Mouse (Mus musculus): ENCODE results near the gene Ache. TPM values are rescaled to one million over a fixed set of nuclear protein-coding genes. Genes with fewer than 3 reads are reported as not detected.

Ache gene
- polyA plus RNA-seq, 1 experiment from 2014 or later = 69.9 TPM

DNA sequence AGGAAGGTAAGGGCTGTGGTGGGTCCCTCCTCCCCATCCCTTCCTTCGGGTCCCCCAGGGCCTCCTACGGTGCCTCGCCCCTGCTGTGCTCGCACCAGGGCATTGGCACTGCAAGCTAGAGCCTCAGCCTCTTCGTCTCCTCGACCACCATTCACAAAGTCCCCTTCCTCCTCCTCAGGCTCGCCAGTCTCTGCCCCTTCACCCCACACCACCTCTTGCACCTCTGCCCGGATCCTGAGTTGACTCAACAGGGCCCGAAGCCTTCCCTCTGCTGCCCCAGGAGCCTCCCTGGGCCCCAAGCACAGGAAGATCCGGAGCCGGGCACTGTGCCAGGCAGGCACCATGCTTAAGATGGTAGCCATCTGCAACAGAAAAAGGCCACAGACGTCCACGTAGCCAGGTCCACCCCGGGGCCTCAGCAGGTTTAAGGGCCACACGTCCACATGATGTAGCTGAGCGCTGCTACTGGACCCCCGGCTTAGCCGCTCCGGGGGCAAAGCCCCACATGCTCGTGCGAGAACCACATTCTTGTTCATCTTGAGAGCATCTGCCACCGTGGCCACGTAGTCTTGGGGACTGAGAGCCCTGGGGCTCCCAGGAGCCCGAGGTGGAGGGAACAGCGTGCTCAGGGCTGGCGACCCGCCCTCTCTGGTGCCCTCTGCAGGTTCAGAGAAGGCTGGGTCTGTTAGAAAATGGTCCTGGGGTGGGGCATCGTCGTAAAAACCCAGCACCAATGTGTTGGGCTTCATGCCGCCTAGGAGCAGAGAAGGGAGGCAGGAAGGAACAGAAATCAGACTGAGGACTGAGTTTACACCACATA lies 28.0 kb downstream of the Ache start:
- WGBS = 44% methylated on average over 30 of the region's 30 CpGs
- ATAC-seq (ENCODE audit: low FRiP score, low read depth) = peak; percentile 15; the same call in 1 of the 2 replicates
- Histone ChIP-seq H3K4me2 (no peak overlapping the region), H3K4me1 (replicated peaks) (peaks cover 28% of the 10 kb centered on the region), H3K36me3 (peaks cover 13% of the 10 kb centered on the region; the same call in 1 of the 2 replicates), H3K9ac (no peak overlapping the region), H3K4me3 (no peak overlapping the region), H3K27ac (replicated peaks) (no peak overlapping the region), H3K27me3 (no peaks in the 10 kb centered on the region), H3K9me3 (no peaks in the 10 kb centered on the region)

DNA sequence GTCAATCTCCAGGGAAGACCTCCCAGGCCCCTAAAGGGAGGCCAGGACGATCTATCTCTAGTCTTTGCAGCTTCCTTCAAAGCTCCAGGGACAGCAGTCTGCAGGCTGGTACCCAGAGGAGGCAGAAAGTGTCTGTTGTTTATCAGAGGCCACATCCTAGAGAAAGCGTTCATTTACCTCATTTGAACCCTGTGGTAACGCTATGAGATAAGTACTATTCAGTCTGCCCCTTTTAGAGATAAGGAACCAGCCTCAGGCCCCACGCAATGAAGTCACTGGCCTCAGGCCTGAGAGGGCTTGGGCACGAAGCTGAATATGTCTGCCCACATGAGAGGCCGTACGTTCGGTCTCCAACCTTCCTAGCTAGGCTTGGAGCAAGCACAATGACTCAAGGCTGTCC lies 30.0 kb downstream of the Ache start:
- no peak overlapping the region for H3K4me3 ChIP-seq
- H3K9ac ChIP-seq = no peak overlapping the region
- H3K9me3 ChIP-seq = no peaks in the 10 kb centered on the region
- H3K36me3 ChIP-seq = peaks cover 25% of the 10 kb centered on the region
- no peaks in the 10 kb centered on the region for H3K27me3 ChIP-seq
- WGBS = 89% methylated on average over 8 of the region's 8 CpGs
- H3K27ac ChIP-seq (replicated peaks) = no peak overlapping the region
- H3K4me1 ChIP-seq (replicated peaks) = peaks cover 28% of the 10 kb centered on the region
- H3K4me2 ChIP-seq = no peak overlapping the region
- no peak for ATAC-seq (ENCODE audit: low FRiP score, low read depth)

DNA sequence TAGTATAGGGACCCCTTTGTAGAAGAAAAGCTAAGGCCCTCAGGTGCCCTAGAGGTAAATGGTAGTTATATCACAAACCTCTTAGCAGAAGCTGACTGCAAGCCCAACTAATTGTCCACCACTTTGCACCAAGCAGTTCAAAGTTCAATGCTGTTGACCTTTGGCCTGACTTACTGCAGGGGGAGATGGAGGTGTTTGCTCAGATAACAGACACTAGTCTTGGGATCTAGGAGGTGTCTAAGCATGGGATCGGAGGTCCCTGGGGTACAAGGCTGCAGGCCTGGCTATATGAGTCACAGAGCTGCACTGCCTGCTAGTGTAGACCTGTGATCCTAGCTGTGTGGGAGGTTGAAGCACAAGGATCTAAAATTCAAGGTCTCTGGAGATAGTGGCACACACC lies 31.3 kb downstream of the Ache start:
- no peak overlapping the region for H3K4me3 ChIP-seq
- no peaks in the 10 kb centered on the region for H3K27me3 ChIP-seq
- 100% methylated on average over 1 of the region's 1 CpGs for WGBS
- peaks cover 18% of the 10 kb centered on the region for H3K4me1 ChIP-seq (replicated peaks)
- ATAC-seq (ENCODE audit: low FRiP score, low read depth) = no peak
- H3K36me3 ChIP-seq = peaks cover 26% of the 10 kb centered on the region
- no peaks in the 10 kb centered on the region for H3K9me3 ChIP-seq
- no peak overlapping the region for H3K9ac ChIP-seq
- no peak overlapping the region for H3K27ac ChIP-seq (replicated peaks)
- no peak overlapping the region for H3K4me2 ChIP-seq

DNA sequence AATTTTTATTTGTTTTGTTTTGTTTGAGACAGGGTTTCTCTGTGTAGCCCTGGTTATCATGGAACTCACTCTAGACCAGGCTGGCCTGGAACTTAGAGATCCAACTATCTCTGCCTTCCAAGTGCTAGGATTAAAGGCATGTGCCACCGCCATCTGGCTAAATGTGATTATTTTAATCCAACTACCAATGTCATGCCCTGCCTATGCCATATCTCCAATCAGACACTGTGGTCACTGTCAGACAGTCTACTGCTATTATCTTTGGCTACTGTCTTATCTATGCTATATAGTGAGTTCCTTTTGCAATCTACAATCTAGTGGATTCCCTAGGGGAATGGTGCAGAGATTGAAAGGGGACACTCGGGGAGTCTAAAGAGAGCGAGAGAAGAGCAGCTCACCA lies 33.7 kb downstream of the Ache start:
- H3K27ac ChIP-seq (replicated peaks) = no peak overlapping the region
- H3K4me3 ChIP-seq = no peak overlapping the region
- ATAC-seq (ENCODE audit: low FRiP score, low read depth) = no peak
- no peak overlapping the region for H3K9ac ChIP-seq
- no peak overlapping the region for H3K4me2 ChIP-seq
- H3K27me3 ChIP-seq = no peaks in the 10 kb centered on the region
- peaks cover 36% of the 10 kb centered on the region for H3K36me3 ChIP-seq
- no peaks in the 10 kb centered on the region for H3K9me3 ChIP-seq
- WGBS = 95% methylated on average over 3 of the region's 3 CpGs
- no peaks in the 10 kb centered on the region for H3K4me1 ChIP-seq (replicated peaks)

DNA sequence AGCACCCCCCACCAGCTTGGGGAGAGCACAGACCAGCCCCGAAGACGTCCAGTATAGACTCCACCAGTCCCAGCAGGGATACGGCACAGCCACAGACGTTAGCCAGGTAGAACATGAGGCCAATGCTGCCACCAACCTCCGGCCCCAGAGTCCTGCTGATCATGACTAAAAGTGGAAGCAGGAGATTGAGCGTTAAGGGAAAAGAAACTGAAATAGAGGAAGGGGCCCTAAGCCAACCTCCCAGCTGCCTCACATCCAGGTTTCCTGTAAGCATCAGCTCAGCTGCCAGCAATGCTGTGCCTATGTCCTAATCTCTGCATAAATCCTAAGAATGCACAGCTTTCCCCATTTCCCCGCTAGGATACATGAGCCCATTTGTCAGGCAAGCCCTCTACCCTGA lies 43.6 kb downstream of the Ache start:
- no peak overlapping the region for H3K27ac ChIP-seq (replicated peaks)
- H3K27me3 ChIP-seq = no peaks in the 10 kb centered on the region
- no peak overlapping the region for H3K4me3 ChIP-seq
- H3K36me3 ChIP-seq = peaks cover 7% of the 10 kb centered on the region
- no peak overlapping the region for H3K4me2 ChIP-seq
- 90% methylated on average over 7 of the region's 7 CpGs for WGBS
- no peak for ATAC-seq (ENCODE audit: low FRiP score, low read depth)
- no peak overlapping the region for H3K9ac ChIP-seq
- peaks cover 20% of the 10 kb centered on the region for H3K4me1 ChIP-seq (replicated peaks)
- H3K9me3 ChIP-seq = no peaks in the 10 kb centered on the region

DNA sequence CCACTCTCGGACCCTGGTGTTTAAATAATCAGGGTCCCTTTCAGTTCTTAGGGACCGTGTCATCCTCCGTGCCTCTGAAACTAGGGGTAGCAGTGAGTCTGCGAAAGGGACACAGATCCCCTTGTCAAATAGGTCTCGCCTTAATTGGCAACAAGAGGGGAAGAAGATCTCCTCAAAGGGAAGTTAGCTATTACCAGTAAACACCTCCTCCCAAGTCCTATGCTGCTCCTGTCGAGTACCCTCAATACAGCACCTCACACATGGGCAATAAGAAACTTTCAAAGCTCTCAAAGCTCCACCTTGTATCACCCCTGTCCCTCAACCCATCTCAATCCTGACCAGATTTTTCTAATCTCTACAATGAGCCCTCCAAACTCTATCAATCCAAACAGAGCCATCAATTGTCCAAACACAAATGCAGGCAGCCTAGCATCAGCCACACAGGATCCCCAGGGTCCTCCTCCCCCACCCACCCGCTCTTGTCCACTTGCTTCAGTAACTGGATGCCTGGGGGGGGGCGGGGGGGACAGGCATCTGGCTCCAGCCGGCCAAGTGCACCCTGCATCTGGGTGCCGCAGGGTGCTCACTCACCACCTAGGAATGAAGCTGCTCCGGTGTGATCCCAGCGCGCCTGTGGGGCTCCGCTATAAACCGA lies 45.7 kb downstream of the Ache start:
- H3K27me3 ChIP-seq = no peaks in the 10 kb centered on the region
- peak overlapping the region; percentile 87 for H3K9ac ChIP-seq
- peaks cover 27% of the 10 kb centered on the region for H3K4me1 ChIP-seq (replicated peaks)
- H3K4me3 ChIP-seq = peak overlapping the region; percentile 76
- peaks cover under 1% of the 10 kb centered on the region; the same call in 1 of the 2 replicates for H3K36me3 ChIP-seq
- ATAC-seq (ENCODE audit: low FRiP score, low read depth) = peak; percentile 63; the same call in 1 of the 2 replicates
- WGBS = 17% methylated on average over 15 of the region's 15 CpGs
- H3K4me2 ChIP-seq = peak overlapping the region; percentile 99
- peak overlapping the region; percentile 80 for H3K27ac ChIP-seq (replicated peaks)
- H3K9me3 ChIP-seq = no peaks in the 10 kb centered on the region

- Histone ChIP-seq H3K27ac (replicated peaks) (peak within 1 kb of the TSS; percentile 80), H3K4me3 (peak within 1 kb of the TSS; percentile 76), H3K4me1 (replicated peaks) (peaks cover 27% of the 10 kb centered on the region), H3K9ac (peak within 1 kb of the TSS; percentile 87), H3K36me3 (no peaks in the 10 kb centered on the region), H3K4me2 (peak within 1 kb of the TSS; percentile 99), H3K27me3 (no peaks in the 10 kb centered on the region), H3K9me3 (no peaks in the 10 kb centered on the region)
- WGBS = 1% methylated on average over 44 of the region's 44 CpGs
- peak; percentile 92 for ATAC-seq (ENCODE audit: low FRiP score, low read depth)
Measured at GRCm38 (mm10) chr5:137333512-137334174, 46.3 kb downstream of the Ache start, which contains the start of gene Slc12a9. TSS of gene Slc12a9 (minus strand) at chr5:137333597.

- no peaks in the 10 kb centered on the region for H3K36me3 ChIP-seq
- H3K9ac ChIP-seq = no peak overlapping the region
- ATAC-seq (ENCODE audit: low FRiP score, low read depth) = no peak
- peak overlapping the region; percentile 76 for H3K4me3 ChIP-seq
- H3K9me3 ChIP-seq = no peaks in the 10 kb centered on the region
- H3K27me3 ChIP-seq = no peaks in the 10 kb centered on the region
- 56% methylated on average over 10 of the region's 10 CpGs for WGBS
- no peak overlapping the region for H3K27ac ChIP-seq (replicated peaks)
- H3K4me1 ChIP-seq (replicated peaks) = peaks cover 34% of the 10 kb centered on the region
- peak overlapping the region; percentile 99 for H3K4me2 ChIP-seq
Measured at GRCm38 (mm10) chr5:137334317-137334716, 47.0 kb downstream of the Ache start.

GRCm38 (mm10) chr5:137335066-137335465 lies 47.7 kb downstream of the Ache start:
- H3K9me3 ChIP-seq = no peaks in the 10 kb centered on the region
- no peak overlapping the region for H3K4me2 ChIP-seq
- no peak overlapping the region for H3K9ac ChIP-seq
- ATAC-seq (ENCODE audit: low FRiP score, low read depth) = no peak
- 59% methylated on average over 6 of the region's 6 CpGs for WGBS
- no peaks in the 10 kb centered on the region for H3K27me3 ChIP-seq
- H3K36me3 ChIP-seq = no peaks in the 10 kb centered on the region
- H3K4me1 ChIP-seq (replicated peaks) = peaks cover 41% of the 10 kb centered on the region
- no peak overlapping the region for H3K4me3 ChIP-seq
- no peak overlapping the region for H3K27ac ChIP-seq (replicated peaks)

DNA sequence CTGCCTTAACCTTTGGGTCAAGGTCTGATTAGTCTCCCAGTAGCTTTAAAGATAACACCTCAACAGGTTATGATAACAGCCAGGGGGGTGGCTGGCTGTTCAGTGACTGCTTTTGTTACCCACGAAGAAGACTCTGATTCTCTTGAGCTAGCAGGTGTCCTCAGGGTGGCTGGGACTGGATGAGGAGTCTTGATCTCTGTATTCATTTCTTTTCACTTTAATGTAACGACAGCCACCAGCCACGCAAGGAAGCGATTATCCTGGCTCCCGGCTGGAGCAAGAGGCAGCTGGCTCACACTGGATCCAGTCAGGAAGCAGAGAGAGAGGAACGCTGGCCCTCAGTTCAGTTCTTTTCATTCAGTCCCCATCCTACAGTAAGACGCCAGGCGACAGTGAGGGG lies 49.9 kb downstream of the Ache start:
- Histone ChIP-seq H3K27me3 (no peaks in the 10 kb centered on the region), H3K4me2 (no peak overlapping the region), H3K4me3 (no peak overlapping the region), H3K9ac (no peak overlapping the region), H3K4me1 (replicated peaks) (peaks cover 38% of the 10 kb centered on the region), H3K27ac (replicated peaks) (no peak overlapping the region), H3K36me3 (no peaks in the 10 kb centered on the region), H3K9me3 (no peaks in the 10 kb centered on the region)
- 64% methylated on average over 8 of the region's 8 CpGs for WGBS
- ATAC-seq (ENCODE audit: low FRiP score, low read depth) = no peak

DNA sequence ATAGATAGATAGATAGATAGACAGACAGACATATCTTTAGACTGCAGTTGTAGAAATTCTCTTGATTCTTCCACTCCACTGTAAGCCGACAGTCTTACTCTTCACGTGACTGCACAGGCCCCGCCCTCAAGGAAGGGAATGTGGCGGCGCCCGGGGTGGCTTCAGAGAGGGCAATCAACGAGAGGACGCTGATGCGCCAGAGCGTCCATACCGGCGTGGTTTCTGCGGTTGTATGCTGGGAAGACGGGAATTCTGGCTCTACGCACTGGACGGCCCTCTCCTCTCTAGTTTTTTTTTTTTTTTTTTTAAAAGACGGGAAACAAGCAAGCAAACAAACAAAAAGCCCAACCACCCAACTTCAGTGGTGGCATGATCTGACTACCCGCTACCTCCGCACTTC lies 50.9 kb downstream of the Ache start:
- peak overlapping the region; percentile 88 for H3K4me2 ChIP-seq
- peaks cover 27% of the 10 kb centered on the region for H3K4me1 ChIP-seq (replicated peaks)
- under 1% methylated on average over 19 of the region's 19 CpGs for WGBS
- peak overlapping the region; percentile 82 for H3K27ac ChIP-seq (replicated peaks)
- H3K9me3 ChIP-seq = no peaks in the 10 kb centered on the region
- H3K36me3 ChIP-seq = no peaks in the 10 kb centered on the region
- peak overlapping the region; percentile 39 for H3K4me3 ChIP-seq
- H3K27me3 ChIP-seq = no peaks in the 10 kb centered on the region
- ATAC-seq (ENCODE audit: low FRiP score, low read depth) = peak; percentile 86
- peak overlapping the region; percentile 52 for H3K9ac ChIP-seq

Measured in hindbrain, embryonic 15.5 days (tissue).